Mouse (Mus musculus) embryonic facial prominence, embryonic 12.5 days (tissue): ENCODE results near the gene Nvl. TPM values are rescaled to one million over a fixed set of nuclear protein-coding genes. Genes with fewer than 3 reads are reported as not detected.
A peak's percentile ranks its signal among the peaks of the same experiment; 100 is the strongest.

Experiments used
- ATAC-seq: fragments of 200-750 bp; cut with Nextera tagmentation; 2 replicates; pipeline ENCODE4 v1.8.0; 2017; ENCODE audit not compliant: insufficient number of reproducible peaks, insufficient read depth, low FRiP score, low TSS enrichment
- H3K27ac ChIP-seq: fragments of 300-500 bp; sonication (generic); 2 replicates; pipeline ENCODE4 v1.5.1; 2016; ENCODE audit warnings: mild to moderate bottlenecking
- H3K27me3 ChIP-seq: fragments of 300-500 bp; sonication (generic); 2 replicates; pipeline ENCODE4 v1.6.1; 2016; ENCODE audit warnings: mild to moderate bottlenecking, moderate library complexity
- H3K36me3 ChIP-seq: fragments of 300-500 bp; sonication (generic); 2 replicates; pipeline ENCODE4 v1.6.1; 2016; ENCODE audit warnings: mild to moderate bottlenecking
- H3K4me1 ChIP-seq: fragments of 300-500 bp; sonication (generic); 2 replicates; pipeline ENCODE4 v1.6.1; 2016
- H3K4me2 ChIP-seq: fragments of 300-500 bp; sonication (generic); replicated peaks from 2 replicates; pipeline ENCODE4 v1.6.1; 2016; ENCODE audit warnings: mild to moderate bottlenecking, moderate library complexity
- H3K4me3 ChIP-seq: fragments of 300-500 bp; sonication (generic); 2 replicates; pipeline ENCODE4 v1.5.1; 2016; ENCODE audit warnings: mild to moderate bottlenecking
- H3K9ac ChIP-seq: fragments of 300-500 bp; sonication (generic); 2 replicates; pipeline ENCODE4 v1.6.1; 2016; ENCODE audit warnings: mild to moderate bottlenecking, moderate library complexity
- H3K9me3 ChIP-seq: fragments of 300-500 bp; sonication (generic); 2 replicates; pipeline ENCODE4 v1.6.1; 2016; ENCODE audit warnings: mild to moderate bottlenecking, moderate library complexity
- WGBS: fragments of 180-500 bp; shearing (Covaris S2); methylation state at CpG from one replicate; pipeline ENCODE4 v1.1.7; 2016; 5-methylcytosine and 5-hydroxymethylcytosine counted together
- polyA plus RNA-seq: library from polyadenylated mRNA; unstranded; fragments of >200 nt; fragmentation: Nextera tagmentation; extraction: Ambion mirVana; gene quantifications from 2 replicates; pipeline ENCODE4 v1.2.1, GENCODE M21; 2016

Nvl gene
- polyA plus RNA-seq, 1 experiment from 2014 or later, result 46.6 TPM

DNA sequence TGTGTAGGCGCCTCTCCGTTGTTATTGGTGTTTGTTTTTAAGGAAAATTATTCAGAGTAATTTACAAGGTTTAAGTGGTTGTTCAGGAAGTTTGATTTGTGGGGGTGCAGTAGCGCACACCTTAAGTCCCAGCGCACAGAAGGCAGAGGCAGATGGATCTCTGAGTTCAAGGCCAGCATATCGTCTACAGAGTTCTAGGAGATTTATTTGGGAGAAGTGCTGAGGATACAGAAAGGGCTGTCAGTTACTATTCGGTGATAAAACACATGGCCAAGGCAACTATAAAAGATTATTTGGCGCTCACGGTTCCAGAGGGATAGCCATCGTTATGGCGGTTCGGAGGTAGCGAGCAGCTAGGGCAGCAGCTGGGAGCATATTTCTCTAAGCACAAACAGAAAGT, 962 bp upstream of the Nvl start:
- H3K9ac ChIP-seq, result peak overlapping the region; percentile 73
- H3K27me3 ChIP-seq, result no peaks in the 10 kb centered on the region
- peaks cover 14% of the 10 kb centered on the region for H3K36me3 ChIP-seq
- H3K4me3 ChIP-seq, result peak overlapping the region; percentile 83
- H3K4me2 ChIP-seq, result peak overlapping the region; percentile 65
- H3K4me1 ChIP-seq, result peaks cover 12% of the 10 kb centered on the region; the same call in 1 of the 2 replicates
- WGBS, result 18% methylated on average over 12 of the region's 12 CpGs
- no peaks in the 10 kb centered on the region for H3K9me3 ChIP-seq
- H3K27ac ChIP-seq, result peak overlapping the region; percentile 88
- no peak for ATAC-seq

DNA sequence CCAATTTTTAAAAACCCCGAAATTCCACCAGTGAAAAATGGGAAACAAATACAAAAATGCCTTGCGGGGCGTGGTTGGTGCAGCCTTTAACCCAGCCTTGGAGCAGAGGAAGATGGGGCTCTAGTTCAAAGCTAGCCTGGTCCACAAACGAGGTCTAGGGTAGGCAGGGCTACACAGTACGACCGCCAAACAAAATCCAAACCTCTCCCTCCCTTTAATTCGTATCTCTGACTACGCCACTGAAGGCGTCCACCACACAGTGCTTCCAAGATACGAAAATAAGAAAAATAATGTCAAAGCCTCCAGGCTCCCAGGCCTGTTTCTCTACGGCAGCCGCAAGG, 425 bp downstream of the Nvl start:
- ATAC-seq, result 0 out of 2 replicates have a peak, but pooled peaks have one; percentile 5
- WGBS, result under 1% methylated on average over 12 of the region's 12 CpGs
- no peaks in the 10 kb centered on the region for H3K27me3 ChIP-seq

DNA sequence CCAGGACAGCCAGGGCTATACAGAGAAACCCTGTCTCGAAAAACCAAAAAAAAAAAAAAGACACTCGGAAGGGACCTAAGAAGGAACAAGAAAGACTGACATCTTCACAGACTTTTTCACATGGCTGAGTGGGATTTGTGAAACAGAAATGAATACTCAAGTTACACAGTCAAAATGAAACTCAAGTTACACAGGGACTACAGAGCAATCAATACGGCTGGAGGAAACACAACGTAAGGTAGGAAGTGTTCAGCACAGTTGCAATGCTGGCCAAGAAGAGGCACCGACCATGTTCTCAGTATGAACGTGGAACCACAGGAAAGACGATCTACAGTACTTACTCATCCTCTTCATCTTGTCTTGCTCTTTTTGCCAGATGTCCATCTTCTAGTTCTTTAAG, 5.3 kb downstream of the Nvl start:
- WGBS, result 93% methylated on average over 7 of the region's 7 CpGs
- no peak overlapping the region for H3K9ac ChIP-seq
- ATAC-seq, result no peak

More for the DNA sequence above, 425 bp downstream of the Nvl start:
- H3K4me2 ChIP-seq, result peak overlapping the region; percentile 65
- peaks cover 24% of the 10 kb centered on the region for H3K36me3 ChIP-seq
- no peaks in the 10 kb centered on the region for H3K9me3 ChIP-seq
- peak overlapping the region; percentile 83 for H3K4me3 ChIP-seq
- peak overlapping the region; percentile 73 for H3K9ac ChIP-seq
- peak overlapping the region; percentile 88; the same call in 1 of the 2 replicates for H3K27ac ChIP-seq
- peaks cover 12% of the 10 kb centered on the region; the same call in 1 of the 2 replicates for H3K4me1 ChIP-seq

DNA sequence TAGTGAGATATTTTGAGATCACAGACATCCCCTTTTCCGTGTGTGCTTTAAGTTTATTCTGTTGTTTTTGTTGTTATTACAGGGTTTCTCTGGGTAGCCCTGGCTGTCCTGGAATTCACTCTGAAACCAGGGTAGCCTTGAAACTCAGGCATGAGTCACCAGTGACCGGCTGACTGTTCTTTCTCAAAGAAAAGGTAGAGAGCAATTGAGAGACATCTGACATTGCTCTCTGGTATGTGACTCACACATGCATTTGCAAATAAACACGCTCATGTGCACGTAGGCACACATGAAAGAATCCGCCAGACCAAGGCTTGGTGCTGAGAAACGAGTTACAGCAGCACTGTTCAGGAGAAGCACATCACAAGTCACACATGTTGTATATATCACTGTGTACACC, 12.1 kb downstream of the Nvl start:
- no peak overlapping the region for H3K4me3 ChIP-seq
- H3K36me3 ChIP-seq, result peaks cover 74% of the 10 kb centered on the region
- H3K9ac ChIP-seq, result no peak overlapping the region
- H3K27ac ChIP-seq, result no peak overlapping the region
- no peaks in the 10 kb centered on the region for H3K27me3 ChIP-seq
- WGBS, result 90% methylated on average over 6 of the region's 6 CpGs
- no peaks in the 10 kb centered on the region for H3K9me3 ChIP-seq
- no peaks in the 10 kb centered on the region for H3K4me1 ChIP-seq
- ATAC-seq, result no peak
- H3K4me2 ChIP-seq, result no peak overlapping the region

More for the DNA sequence above, 5.3 kb downstream of the Nvl start:
- Histone ChIP-seq H3K27me3 (no peaks in the 10 kb centered on the region), H3K4me2 (no peak overlapping the region), H3K4me1 (peaks cover 5% of the 10 kb centered on the region; the same call in 1 of the 2 replicates), H3K9me3 (no peaks in the 10 kb centered on the region), H3K27ac (no peak overlapping the region), H3K36me3 (peaks cover 56% of the 10 kb centered on the region), H3K4me3 (no peak overlapping the region)

DNA sequence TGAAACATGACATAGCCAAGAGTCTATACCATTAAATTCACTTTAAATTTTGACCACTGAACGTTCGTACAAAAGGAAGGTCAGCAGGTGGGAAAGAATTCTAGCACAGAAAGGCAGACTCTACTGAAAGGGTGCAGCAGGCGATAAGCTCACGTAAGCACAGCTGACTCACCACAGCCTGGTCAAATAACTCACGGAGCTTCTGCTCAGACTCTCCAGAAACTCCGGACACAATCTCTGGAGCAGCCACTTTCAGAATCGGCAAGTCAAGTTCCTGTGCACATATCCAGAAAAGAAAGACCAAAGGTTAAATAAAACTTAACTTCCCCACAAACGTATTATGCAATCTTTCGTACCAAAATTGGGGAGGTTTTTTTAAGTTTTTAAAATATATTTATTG, 17.2 kb downstream of the Nvl start:
- H3K9me3 ChIP-seq, result no peaks in the 10 kb centered on the region
- no peak overlapping the region for H3K9ac ChIP-seq
- H3K27ac ChIP-seq, result no peak overlapping the region
- WGBS, result 93% methylated on average over 9 of the region's 9 CpGs
- no peak for ATAC-seq
- peaks cover 69% of the 10 kb centered on the region for H3K36me3 ChIP-seq
- H3K27me3 ChIP-seq, result no peaks in the 10 kb centered on the region
- no peaks in the 10 kb centered on the region for H3K4me1 ChIP-seq
- H3K4me2 ChIP-seq, result no peak overlapping the region
- no peak overlapping the region for H3K4me3 ChIP-seq

DNA sequence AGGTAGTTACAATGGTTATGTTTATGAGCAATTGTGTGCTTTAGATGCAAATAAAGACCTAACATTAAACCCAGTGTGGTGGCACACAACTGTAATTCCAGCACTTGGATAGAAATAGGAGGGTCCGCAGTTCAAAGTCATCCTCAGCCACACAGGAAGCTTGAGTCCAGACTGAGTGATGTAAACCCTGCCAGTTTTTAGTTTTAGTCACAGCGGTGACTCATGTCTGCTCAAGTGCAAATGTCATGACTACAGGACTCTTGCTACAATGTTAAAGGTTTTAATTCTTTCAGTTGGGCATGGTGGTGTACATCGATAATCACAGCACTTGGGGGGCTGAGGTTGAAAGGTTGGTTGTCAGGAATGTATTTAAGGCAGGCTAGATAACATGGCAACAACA, 18.1 kb downstream of the Nvl start:
- no peak overlapping the region for H3K9ac ChIP-seq
- H3K4me2 ChIP-seq, result no peak overlapping the region
- ATAC-seq, result no peak
- H3K36me3 ChIP-seq, result peaks cover 73% of the 10 kb centered on the region
- H3K4me1 ChIP-seq, result no peaks in the 10 kb centered on the region
- H3K4me3 ChIP-seq, result no peak overlapping the region
- H3K27me3 ChIP-seq, result no peaks in the 10 kb centered on the region
- no peaks in the 10 kb centered on the region for H3K9me3 ChIP-seq
- no peak overlapping the region for H3K27ac ChIP-seq
- WGBS, result 98% methylated on average over 3 of the region's 3 CpGs

DNA sequence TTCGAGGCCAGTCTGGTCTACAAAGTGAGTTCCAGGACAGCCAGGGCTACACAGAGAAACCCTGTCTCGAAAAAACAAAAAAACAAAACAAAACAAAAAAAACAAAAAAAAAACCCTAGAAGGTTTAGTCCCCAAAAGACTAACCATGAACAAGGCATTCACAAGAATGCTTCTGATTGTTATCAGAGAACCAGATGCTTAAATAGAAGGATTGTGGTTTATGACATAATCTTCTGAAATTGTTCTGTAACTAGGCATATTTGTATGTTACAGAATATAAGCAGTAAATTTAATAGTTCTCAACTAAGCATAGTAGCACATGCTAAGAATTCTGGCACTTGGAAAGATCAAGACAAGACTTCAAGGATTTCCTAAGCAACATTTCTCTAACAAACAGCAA, 19.9 kb downstream of the Nvl start:
- WGBS, result 93% methylated on average over 2 of the region's 2 CpGs
- no peaks in the 10 kb centered on the region for H3K4me1 ChIP-seq
- H3K9me3 ChIP-seq, result no peaks in the 10 kb centered on the region
- no peak for ATAC-seq
- H3K27me3 ChIP-seq, result no peaks in the 10 kb centered on the region
- no peak overlapping the region for H3K4me2 ChIP-seq
- no peak overlapping the region for H3K4me3 ChIP-seq
- no peak overlapping the region for H3K27ac ChIP-seq
- H3K9ac ChIP-seq, result no peak overlapping the region
- H3K36me3 ChIP-seq, result peaks cover 78% of the 10 kb centered on the region

DNA sequence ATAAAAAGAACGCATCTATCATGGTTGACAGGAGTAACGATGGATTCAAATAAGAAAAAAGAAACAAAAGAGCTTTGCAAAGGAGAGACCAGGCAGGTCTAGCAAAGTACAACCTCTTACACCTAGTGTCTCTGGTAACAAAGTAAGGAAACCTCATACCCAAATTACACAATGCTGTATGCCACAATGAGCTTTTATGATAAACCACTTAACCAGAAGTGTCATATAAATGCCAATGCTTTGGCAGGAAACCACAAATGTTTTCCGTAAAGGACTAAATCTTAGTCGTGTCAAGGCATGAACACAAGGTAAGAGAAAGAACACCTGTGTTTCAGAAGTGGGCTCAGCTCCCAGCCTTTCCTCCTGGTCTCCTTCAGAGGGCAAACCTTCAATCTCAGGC, 26.9 kb downstream of the Nvl start:
- H3K9me3 ChIP-seq, result no peaks in the 10 kb centered on the region
- H3K4me1 ChIP-seq, result no peaks in the 10 kb centered on the region
- no peak for ATAC-seq
- peaks cover 77% of the 10 kb centered on the region for H3K36me3 ChIP-seq
- H3K9ac ChIP-seq, result no peak overlapping the region
- H3K4me3 ChIP-seq, result no peak overlapping the region
- no peak overlapping the region for H3K4me2 ChIP-seq
- no peak overlapping the region for H3K27ac ChIP-seq
- H3K27me3 ChIP-seq, result no peaks in the 10 kb centered on the region
- 91% methylated on average over 4 of the region's 4 CpGs for WGBS

DNA sequence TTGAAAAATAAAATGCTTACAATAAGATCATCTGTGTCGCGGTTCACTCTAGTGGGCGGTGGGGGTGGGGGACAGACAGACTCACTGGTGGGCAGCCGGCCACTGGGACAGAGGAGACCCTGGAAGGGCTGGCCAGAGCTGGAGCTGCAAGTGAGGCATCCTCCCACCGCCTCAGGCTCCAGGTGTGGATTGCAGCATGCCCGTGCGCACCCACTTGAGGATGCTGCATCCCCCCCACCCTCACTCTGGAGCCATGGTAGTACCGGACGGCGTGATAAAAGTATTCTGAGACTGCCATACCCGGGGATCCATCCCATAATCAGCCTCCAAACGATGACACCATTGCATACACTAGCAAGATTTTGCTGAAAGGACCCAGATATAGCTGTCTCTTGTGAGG, 54.0 kb downstream of the Nvl start:
- H3K4me2 ChIP-seq, result no peak overlapping the region
- H3K36me3 ChIP-seq, result peaks cover 42% of the 10 kb centered on the region
- no peaks in the 10 kb centered on the region for H3K4me1 ChIP-seq
- H3K9ac ChIP-seq, result no peak overlapping the region
- H3K9me3 ChIP-seq, result no peaks in the 10 kb centered on the region
- WGBS, result 78% methylated on average over 12 of the region's 12 CpGs
- no peak overlapping the region for H3K4me3 ChIP-seq
- H3K27ac ChIP-seq, result no peak overlapping the region
- ATAC-seq, result no peak
- no peaks in the 10 kb centered on the region for H3K27me3 ChIP-seq

DNA sequence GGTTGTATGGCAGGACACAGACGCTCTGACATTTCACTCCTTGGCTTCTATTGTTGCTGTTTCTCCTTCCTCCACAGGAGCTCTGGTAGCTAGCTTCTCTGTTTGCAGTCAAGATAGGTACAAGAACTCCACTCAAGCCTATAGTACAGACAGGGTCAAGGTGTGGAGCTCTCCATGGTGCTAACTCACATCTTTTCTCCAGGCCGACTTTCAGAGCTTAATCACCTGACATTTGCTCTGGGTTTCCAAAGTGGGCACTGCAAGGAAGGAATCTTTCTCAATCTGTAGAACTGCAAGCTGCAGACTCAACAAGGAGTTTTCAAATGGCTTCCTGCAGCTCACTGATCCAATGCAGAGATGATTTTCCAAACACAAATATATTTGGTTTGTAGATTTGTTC, 60.0 kb downstream of the Nvl start:
- no peak overlapping the region for H3K4me2 ChIP-seq
- 33% methylated on average over 2 of the region's 2 CpGs for WGBS
- no peak for ATAC-seq

DNA sequence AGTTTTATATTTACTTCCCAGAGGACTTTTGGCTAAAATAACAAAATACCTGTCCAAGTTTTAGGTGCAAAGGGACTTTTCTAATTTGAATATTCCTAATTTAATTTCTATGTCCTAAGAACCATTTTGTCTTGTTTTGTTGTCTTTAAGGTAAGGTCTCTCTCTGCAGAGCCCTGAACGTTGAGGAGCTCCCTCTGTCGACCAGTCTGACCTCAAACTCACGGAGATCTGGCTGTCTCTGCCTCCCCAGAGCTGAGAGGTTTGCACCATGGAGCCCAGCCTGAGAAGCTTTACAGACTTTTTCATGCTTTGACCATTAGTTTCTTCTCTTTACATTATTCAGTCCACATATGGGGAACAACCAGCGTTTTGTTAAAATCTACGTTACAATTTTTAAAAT, 70.9 kb downstream of the Nvl start:
- ATAC-seq, result no peak

More for the DNA sequence above, 60.0 kb downstream of the Nvl start:
- Histone ChIP-seq H3K36me3 (no peaks in the 10 kb centered on the region), H3K9ac (no peak overlapping the region), H3K27ac (no peak overlapping the region), H3K4me1 (no peaks in the 10 kb centered on the region), H3K9me3 (no peaks in the 10 kb centered on the region), H3K27me3 (no peaks in the 10 kb centered on the region), H3K4me3 (no peak overlapping the region)

DNA sequence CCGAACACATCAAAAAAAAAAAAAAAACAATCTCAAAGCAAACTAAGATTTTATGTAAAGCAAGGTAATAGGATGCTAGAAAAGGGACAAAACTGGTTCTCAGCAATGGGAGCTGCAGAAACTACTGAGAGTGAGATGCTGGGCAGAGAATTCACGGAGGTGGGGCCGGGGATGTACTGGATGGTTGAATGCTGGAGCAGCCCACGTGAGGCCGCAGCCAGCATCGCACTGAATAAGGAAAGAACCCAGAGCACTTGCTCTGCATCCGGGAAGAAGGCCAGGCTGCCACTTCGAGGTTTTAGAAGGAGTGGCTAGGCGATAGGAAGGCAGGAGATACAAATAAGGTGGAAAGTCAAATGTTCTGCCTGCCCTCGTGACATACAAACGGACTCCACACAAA, 74.3 kb downstream of the Nvl start:
- ATAC-seq, result no peak
- Histone ChIP-seq H3K27me3 (no peaks in the 10 kb centered on the region), H3K9ac (no peak overlapping the region), H3K4me3 (no peak overlapping the region), H3K4me2 (no peak overlapping the region), H3K27ac (no peak overlapping the region), H3K4me1 (no peaks in the 10 kb centered on the region), H3K9me3 (no peaks in the 10 kb centered on the region), H3K36me3 (no peaks in the 10 kb centered on the region)
- 67% methylated on average over 11 of the region's 11 CpGs for WGBS

More for the DNA sequence above, 70.9 kb downstream of the Nvl start:
- Histone ChIP-seq H3K27ac (no peak overlapping the region), H3K4me1 (no peaks in the 10 kb centered on the region), H3K4me2 (no peak overlapping the region), H3K9me3 (no peaks in the 10 kb centered on the region), H3K9ac (no peak overlapping the region), H3K36me3 (no peaks in the 10 kb centered on the region), H3K27me3 (peaks cover 3% of the 10 kb centered on the region; the same call in 1 of the 2 replicates), H3K4me3 (no peak overlapping the region)
- 43% methylated on average over 5 of the region's 5 CpGs for WGBS

DNA sequence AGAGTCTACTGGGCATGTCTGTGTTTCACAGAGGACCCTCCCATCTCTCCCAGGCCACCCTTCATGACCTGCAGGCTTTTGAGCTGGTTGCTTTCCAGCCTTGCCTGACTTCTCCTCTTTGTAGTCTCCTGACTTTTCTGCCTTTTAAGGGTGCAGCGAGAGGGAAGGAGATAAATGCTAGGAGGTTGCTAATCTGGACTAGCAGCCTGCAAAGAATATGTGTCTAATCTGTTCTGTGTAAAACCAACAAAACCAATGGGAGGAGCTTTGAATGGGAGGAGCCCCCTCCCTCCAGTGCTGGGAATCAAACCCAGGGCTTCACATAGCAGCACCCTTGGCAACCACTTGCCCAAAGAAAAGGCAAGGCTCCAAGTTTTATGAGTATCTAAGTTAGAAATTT, 75.7 kb downstream of the Nvl start:
- H3K4me1 ChIP-seq, result no peaks in the 10 kb centered on the region
- no peaks in the 10 kb centered on the region for H3K9me3 ChIP-seq
- no peak for ATAC-seq
- 84% methylated on average over 1 of the region's 1 CpGs for WGBS
- no peaks in the 10 kb centered on the region for H3K36me3 ChIP-seq
- H3K9ac ChIP-seq, result no peak overlapping the region
- no peak overlapping the region for H3K4me2 ChIP-seq
- H3K4me3 ChIP-seq, result no peak overlapping the region
- H3K27ac ChIP-seq, result no peak overlapping the region
- no peaks in the 10 kb centered on the region for H3K27me3 ChIP-seq
